ENCODE assay signal across 9 mouse cellular contexts in the genomic region with DNA sequence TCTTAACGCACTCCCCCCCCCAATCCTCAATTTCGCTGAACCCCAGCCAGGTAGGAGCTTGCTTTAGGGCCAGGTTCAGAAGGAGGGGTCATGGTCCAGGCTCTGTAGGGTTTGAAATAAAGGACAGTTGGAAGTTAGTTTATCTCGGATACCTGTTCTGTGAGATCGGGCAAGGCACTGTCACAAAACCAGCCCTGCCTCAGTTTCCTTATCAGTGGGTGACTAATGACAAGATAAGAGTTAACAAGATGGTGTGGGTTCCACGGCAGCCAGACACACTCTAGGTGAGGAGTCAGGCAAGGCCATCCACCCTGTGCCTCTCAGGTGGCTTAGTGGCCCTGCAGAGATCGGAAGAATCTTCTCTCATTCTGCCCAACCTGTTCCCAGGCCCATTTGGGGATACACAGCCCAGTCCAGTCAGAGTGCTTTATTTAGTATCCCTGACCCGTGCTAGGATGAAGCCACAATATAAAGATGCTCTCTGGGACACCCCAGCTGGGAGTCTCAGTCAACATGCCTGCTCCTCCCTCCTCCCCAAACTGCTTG. TPM values are rescaled to one million over a fixed set of nuclear protein-coding genes. Genes with fewer than 3 reads are reported as not detected.
DNase-seq lines count a peak whose midpoint lies in the region; ATAC-seq and TF ChIP-seq lines count a peak whose summit lies in the region.
"Had no signal": no experiment of that assay in that cellular context is flagged by ENCODE, and none has a peak within 500 bp of the region (broad histone marks: within the 10 kb centered on the region; RNA-seq: fewer than 3 reads in every experiment).

No protein-coding gene starts in this region.

- H3K4me3 ChIP-seq in MEL (ENCODE audit: control insufficient read depth in 1 of 2, insufficient read depth in 1 of 2, low read depth in 2 of 2, low read length in 2 of 2), result peak overlapping the region; percentile 53 to 86
- peak overlapping the region; percentile 90 for H3K4me3 ChIP-seq in liver, embryonic 15.5 days (replicated peaks)

- no peaks in the 10 kb centered on the region for H3K27me3 ChIP-seq in MEL (ENCODE audit: control insufficient read depth in 1 of 2, insufficient read depth in 2 of 2, low read length in 2 of 2)
- no peaks in the 10 kb centered on the region for H3K27me3 ChIP-seq in liver, embryonic 15.5 days

- TF ChIP-seq RAD21 in MEL (IDR thresholded peaks at IDR 0.05; ENCODE audit: low read depth, low read length), result no peak

- peak; percentile 23 for DNase-seq in cerebellum, adult 11-12 months
- DNase-seq in cerebellum, postnatal 36 days, result no peak
- DNase-seq in MEL (ENCODE audit: low read depth, low spot score), result no peak
- DNase-seq in heart, postnatal 4 days, result peak; percentile 6
- DNase-seq in ovary, postnatal 10 days (ENCODE audit: low spot score), result no peak
- no peak for DNase-seq in cerebellum, postnatal 10 days
- no peak for DNase-seq in left cerebral cortex, adult 11 months (ENCODE audit: low spot score)
- DNase-seq: adrenal gland, postnatal 36 days had no signal

- peaks cover 0 to 29% of the 10 kb centered on the region in 2 experiments; a peak in 2 of 4 replicates for H3K36me3 ChIP-seq in MEL (ENCODE audit: control insufficient read depth in 1 of 2, insufficient read depth in 2 of 2, low read length in 2 of 2)
- no peaks in the 10 kb centered on the region for H3K36me3 ChIP-seq in liver, embryonic 15.5 days (replicated peaks)

- peak overlapping the region; percentile 98 for H3K4me2 ChIP-seq in liver, embryonic 15.5 days

- no peaks in the 10 kb centered on the region for H3K9me3 ChIP-seq in MEL (replicated peaks; ENCODE audit: insufficient read depth, low read length)
- no peaks in the 10 kb centered on the region for H3K9me3 ChIP-seq in liver, embryonic 15.5 days (replicated peaks)

- TF ChIP-seq POLR2A in MEL (IDR thresholded peaks at IDR 0.05; ENCODE audit: control insufficient read depth in 1 of 2, insufficient read depth in 1 of 2, low read depth in 1 of 2, low read length in 2 of 2, poor library complexity in 1 of 2), result no peak; a peak in 1 of 4 replicates

- H3K9ac ChIP-seq in MEL (ENCODE audit: control insufficient read depth, low read depth, low read length, poor library complexity, severe bottlenecking), result peak overlapping the region; percentile 93
- H3K9ac ChIP-seq in liver, embryonic 15.5 days, result peak overlapping the region; percentile 92

- peak overlapping the region; percentile 94 for H3K27ac ChIP-seq in MEL (ENCODE audit: control insufficient read depth, low read depth, low read length)
- H3K27ac ChIP-seq in liver, embryonic 15.5 days (replicated peaks), result peak overlapping the region; percentile 85

- peak; percentile 71 to 73 for TF ChIP-seq EP300 in MEL (IDR thresholded peaks at IDR 0.05; ENCODE audit: low read depth in 1 of 2, low read length in 2 of 2)

- H3K79me2 ChIP-seq in MEL (ENCODE audit: control insufficient read depth, insufficient read depth, low read length, poor library complexity), result peaks cover 57% of the 10 kb centered on the region

- no peak for TF ChIP-seq CTCF in MEL (IDR thresholded peaks at IDR 0.05 in 2 of 3, conservative IDR thresholded peaks at IDR 0.05 in 1 of 3; ENCODE audit: control insufficient read depth in 1 of 3, insufficient read depth in 1 of 3, low read depth in 2 of 3, low read length in 3 of 3, poor library complexity in 1 of 3, severe bottlenecking in 1 of 3)

- ATAC-seq in liver, embryonic 15.5 days (ENCODE audit: insufficient read depth), result peak; percentile 9; the same call in 1 of the 2 replicates

- WGBS in liver, embryonic 15.5 days (ENCODE audit: insufficient replicate concordance), result 30% methylated on average over 7 of the region's 7 CpGs

- peaks cover 4 to 34% of the 10 kb centered on the region in 2 experiments for H3K4me1 ChIP-seq in MEL (ENCODE audit: control insufficient read depth in 1 of 2, insufficient read depth in 2 of 2, low read length in 2 of 2)
- peaks cover 93% of the 10 kb centered on the region for H3K4me1 ChIP-seq in liver, embryonic 15.5 days (replicated peaks)

TF ChIP-seq in MEL, 35 proteins besides CTCF, POLR2A, EP300 and RAD21:
- TF ChIP-seq MAZ (IDR thresholded peaks at IDR 0.05; ENCODE audit: low read depth, low read length), result 0 out of 2 replicates have a peak, but pooled peaks have one; percentile 2
- TF ChIP-seq ZMIZ1 (IDR thresholded peaks at IDR 0.05; ENCODE audit: low read depth, low read length), result no peak
- TF ChIP-seq RCOR1 (IDR thresholded peaks at IDR 0.05; ENCODE audit: low read depth, low read length), result peak; percentile 2; the same call in 1 of the 2 replicates
- peak; percentile 7; the same call in 1 of the 2 replicates for TF ChIP-seq ETS1 (IDR thresholded peaks at IDR 0.05; ENCODE audit: low read depth, low read length)
- peak; percentile 64 for TF ChIP-seq GATA1 (IDR thresholded peaks at IDR 0.05; ENCODE audit: low read depth, low read length)
- TF ChIP-seq ELF1 (IDR thresholded peaks at IDR 0.05; ENCODE audit: low read depth, low read length), result no peak
- 0 out of 2 replicates have a peak, but pooled peaks have one; percentile 13 for TF ChIP-seq POLR2AphosphoS2 (IDR thresholded peaks at IDR 0.05; ENCODE audit: low read length)
- peak; percentile 54 for TF ChIP-seq MYB (IDR thresholded peaks at IDR 0.05; ENCODE audit: low read depth, low read length)
- TF ChIP-seq MXI1 (IDR thresholded peaks at IDR 0.05; ENCODE audit: low read depth, low read length), result 0 out of 2 replicates have a peak, but pooled peaks have one; percentile 29
- TF ChIP-seq MYC (IDR thresholded peaks at IDR 0.05; ENCODE audit: low read depth, low read length), result no peak
- TF ChIP-seq TBP (IDR thresholded peaks at IDR 0.05; ENCODE audit: low read depth, low read length), result no peak
- peak; percentile 38; the same call in 1 of the 2 replicates for TF ChIP-seq TCF12 (IDR thresholded peaks at IDR 0.05; ENCODE audit: low read depth, low read length)
- TF ChIP-seq CHD2 (IDR thresholded peaks at IDR 0.05; ENCODE audit: low read length), result no peak
- peak; percentile 9; the same call in 1 of the 2 replicates for TF ChIP-seq NRF1 (IDR thresholded peaks at IDR 0.05; ENCODE audit: insufficient read depth, low read depth, low read length, poor library complexity, severe bottlenecking)

RNA-seq across cellular contexts. Expression of gene Gramd4, which starts 2.4 kb away (rescaled TPM):
- total RNA-seq in MEL (2012; rRNA removed), result 34.1 and 43.1 TPM in 2 replicates
- 10 to 100 TPM; 35.2 to 38.0 TPM for polyA plus RNA-seq in MEL (2012; ENCODE audit: insufficient read depth in 1 of 2, insufficient read length in 2 of 2, low read depth in 1 of 2, low replicate concordance in 2 of 2, missing spikeins in 1 of 2)
- total RNA-seq in heart, postnatal 4 days (2021), result 10 to 100 TPM; 30.1 to 33.6 TPM
- 6.3 and 7.8 TPM in 2 replicates for polyA plus RNA-seq in liver, embryonic 15.5 days (2015; fragmentation: Nextera tagmentation; extraction: Ambion mirVana)

RNA-seq across cellular contexts. Expression of gene Celsr1, which starts 26.3 kb away (rescaled TPM):
- total RNA-seq in MEL (2012; rRNA removed), result 0.12 and 0.16 TPM in 2 replicates
- polyA plus RNA-seq in MEL (2012; ENCODE audit: insufficient read depth in 1 of 2, insufficient read length in 2 of 2, low read depth in 1 of 2, low replicate concordance in 2 of 2, missing spikeins in 1 of 2), result under 1 TPM in 1 of 2 experiments, not detected in 1; 0.42 TPM
- total RNA-seq in heart, postnatal 4 days (2021), result 10 to 100 TPM; 20.0 to 21.3 TPM
- 0.01 and 0.08 TPM in 2 replicates for polyA plus RNA-seq in liver, embryonic 15.5 days (2015; fragmentation: Nextera tagmentation; extraction: Ambion mirVana)

Comparison
In these comparisons a context has a peak if more than half of its experiments do, and no peak if none do; other contexts are left out.
1. DNase-seq: peak in cerebellum, adult 11-12 months (single experiment) and heart, postnatal 4 days (single experiment); none in cerebellum, postnatal 36 days (0 of 2), MEL (single experiment), ovary, postnatal 10 days (single experiment), cerebellum, postnatal 10 days (0 of 2) and left cerebral cortex, adult 11 months (single experiment).
2. RNA of gene Celsr1, which starts 26.3 kb away (total RNA-seq): 20.0 to 21.3 TPM in heart, postnatal 4 days; 0.12 to 0.16 TPM in MEL; every median in the first group is over 10 times any median in the second.